Mouse (Mus musculus) left cerebral cortex, adult 9 months (tissue): Measurements from ENCODE around the gene Lgals3.

Experiments used
- DNase-seq, 2 experiments: peaks; one replicate each; pipeline ENCODE4 v3.0.0; 2022; ENCODE audit warnings: low spot score in 2 of 2

Lgals3 gene

DNA sequence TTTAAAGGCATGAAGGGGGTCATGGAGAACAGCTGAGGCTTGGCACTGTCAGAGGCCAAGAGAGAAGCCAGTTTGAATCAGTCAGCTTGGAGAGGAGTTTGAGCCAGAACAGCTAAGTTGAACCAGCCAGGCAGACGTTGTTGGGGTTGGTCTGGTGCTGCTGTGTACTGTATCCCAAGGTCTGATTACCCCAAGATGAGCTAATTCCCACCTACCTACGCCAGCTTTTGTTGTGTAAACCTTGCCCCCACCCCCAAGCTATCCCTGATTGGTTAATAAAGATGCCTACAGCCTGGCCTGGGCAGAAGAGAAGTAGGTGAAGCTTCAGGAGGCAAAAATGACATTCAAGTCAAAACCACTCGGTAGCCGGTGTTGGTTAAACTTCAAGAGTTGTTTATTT, 54.9 kb downstream of the Lgals3 start:
- DNase-seq = no peak

DNA sequence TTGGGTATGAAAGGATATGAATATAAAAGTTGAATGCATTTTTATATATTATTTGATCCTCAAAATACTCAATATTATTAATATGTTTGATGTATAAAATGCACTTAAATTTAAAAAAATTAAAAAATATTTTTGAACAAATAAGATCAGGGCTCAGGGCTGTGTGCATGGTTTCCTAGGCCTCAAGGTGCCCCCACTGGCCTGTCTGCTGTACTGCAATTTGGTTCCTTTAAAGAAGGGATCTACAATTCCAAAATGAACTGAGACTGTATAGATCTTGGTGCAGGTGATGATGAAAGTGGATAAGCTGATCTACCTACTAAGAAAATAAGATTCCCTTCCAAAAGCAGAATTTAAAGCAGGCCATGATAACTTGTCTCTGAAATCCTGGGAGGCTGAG, 65.4 kb downstream of the Lgals3 start:
- DNase-seq = no peak
